Mouse (Mus musculus) layer of hippocampus, postnatal 25 days (tissue): ENCODE data around the gene Arid4b. TPM values are rescaled to one million over a fixed set of nuclear protein-coding genes. Genes with fewer than 3 reads are reported as not detected.

Source experiments
- DNase-seq, 2 experiments: peaks; one replicate each; pipeline ENCODE4 v3.0.0; 2022; ENCODE audit warnings: mixed read lengths in 2 of 2, low spot score in 1 of 2; ENCODE audit errors: extremely low spot score in 1 of 2
- total RNA-seq, 2 experiments: library from RNA; stranded (reverse); gene quantifications; 2 replicates each; pipeline ENCODE4 v1.2.3; 2021

Arid4b gene
- total RNA-seq, 2 experiments from 2014 or later = 39.3 to 48.1 TPM

DNA sequence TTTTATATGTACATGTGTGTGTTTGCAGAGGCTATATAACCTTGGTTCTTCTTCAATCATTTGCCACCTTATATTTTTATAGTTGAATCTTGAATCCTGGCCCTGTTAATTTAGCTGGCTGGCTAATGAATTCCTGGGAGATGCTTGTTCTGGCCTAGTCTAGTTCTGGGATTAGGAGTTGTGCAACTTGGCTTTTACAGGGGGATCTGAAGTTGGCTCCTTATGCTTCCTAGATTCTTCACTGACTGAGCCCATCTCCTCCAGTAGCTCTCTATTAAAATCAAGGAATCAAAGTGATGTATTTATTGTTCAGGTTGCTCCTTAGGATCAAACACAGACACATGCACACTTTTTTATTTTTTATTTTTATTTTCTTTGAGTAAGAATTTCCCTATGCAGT, 3.5 kb upstream of the Arid4b start:
- DNase-seq = no peak

GRCm38 (mm10) chr13:14062209-14063012, 621 bp upstream of the Arid4b start:
- DNase-seq = no peak

- no peak for DNase-seq
These were observed 875 bp downstream of the Arid4b start for GRCm38 (mm10) chr13:14063942-14064271.

- DNase-seq = peak; percentile 12 to 24
These were observed 1.5 kb downstream of the Arid4b start for GRCm38 (mm10) chr13:14064341-14065027.

- no peak for DNase-seq
These were observed 2.0 kb downstream of the Arid4b start for GRCm38 (mm10) chr13:14065028-14065380.

DNA sequence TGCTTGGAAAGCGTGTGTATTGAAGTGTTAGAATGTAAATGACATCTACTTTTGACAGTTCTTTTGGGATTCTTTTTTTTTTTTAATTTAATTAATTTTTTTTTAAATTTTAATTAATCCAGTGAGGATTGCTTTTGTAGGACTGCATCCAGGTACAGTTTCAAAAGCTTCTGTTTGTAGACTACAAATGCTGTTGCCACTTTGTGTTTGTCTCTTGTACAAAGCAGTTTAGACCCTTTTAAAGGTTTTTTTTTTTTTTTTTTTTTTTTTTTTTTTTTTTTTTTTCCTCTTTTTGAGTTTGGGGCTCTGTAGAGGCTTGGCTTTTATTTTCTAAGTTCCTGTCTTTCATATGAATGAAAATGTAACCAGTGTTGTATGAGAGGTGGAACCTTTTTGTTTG, 2.7 kb downstream of the Arid4b start:
- DNase-seq = no peak

DNA sequence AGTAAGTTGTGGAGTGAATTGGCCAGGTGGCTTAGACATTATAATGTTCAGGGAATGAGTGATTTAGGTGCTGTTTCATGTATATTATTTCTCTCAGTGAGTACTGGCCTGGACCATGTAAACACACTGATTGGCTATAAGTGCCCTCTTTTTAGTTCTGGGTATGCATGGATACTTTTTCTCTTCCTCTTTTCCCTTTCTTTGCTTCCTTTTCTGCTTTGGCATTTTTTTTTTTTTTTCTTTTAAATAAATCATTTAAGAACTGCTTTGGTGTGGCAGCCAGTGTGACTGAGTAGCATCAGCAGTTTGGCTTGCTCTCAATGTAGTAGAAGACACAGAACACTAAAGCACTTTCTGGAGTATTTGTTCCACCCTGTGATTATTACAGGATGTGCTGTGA, 5.0 kb downstream of the Arid4b start:
- no peak for DNase-seq

- no peak for DNase-seq
These were observed 6.3 kb downstream of the Arid4b start for GRCm38 (mm10) chr13:14069291-14069690.

DNA sequence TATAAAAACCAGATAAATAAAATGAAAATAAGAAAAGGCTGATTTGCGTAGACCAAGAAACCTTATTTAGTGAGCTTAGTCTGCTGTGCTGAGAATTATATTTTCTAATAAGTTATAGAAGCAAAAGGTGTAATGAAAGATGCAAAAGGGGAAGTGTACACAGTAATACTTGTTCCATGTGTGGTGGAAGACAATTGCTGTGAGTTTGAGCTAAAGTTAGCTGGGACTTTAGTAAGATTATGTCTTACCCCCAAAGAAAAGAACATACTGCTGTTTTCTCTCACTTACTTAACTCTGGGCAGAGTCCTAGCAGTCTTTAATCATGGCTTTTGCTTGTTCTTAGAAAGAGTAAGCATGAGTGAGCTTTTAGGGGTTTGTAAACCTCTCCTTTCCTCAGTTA, 11.3 kb downstream of the Arid4b start:
- no peak for DNase-seq

- no peak for DNase-seq
These were observed 12.3 kb downstream of the Arid4b start for GRCm38 (mm10) chr13:14075326-14075725.

DNA sequence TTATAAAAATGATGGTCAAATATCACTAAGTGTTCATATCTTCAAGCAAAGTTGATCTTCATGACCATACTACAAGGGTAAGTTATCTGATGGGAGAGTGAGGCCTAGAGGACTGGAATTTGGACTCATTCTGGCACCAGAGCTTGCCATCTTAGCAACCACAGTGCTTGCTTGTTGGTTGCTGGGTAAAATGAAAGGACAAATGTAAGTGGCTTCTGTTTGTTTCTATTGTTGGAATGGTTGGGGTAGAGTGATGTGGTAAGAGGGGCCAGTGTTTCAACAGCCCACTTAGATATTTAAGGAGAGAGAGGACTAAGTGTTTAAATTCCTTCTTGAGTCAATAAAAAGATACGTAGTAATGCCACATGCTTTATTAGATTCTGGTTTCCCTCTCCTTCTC, 25.6 kb downstream of the Arid4b start:
- no peak for DNase-seq

GRCm38 (mm10) chr13:14103026-14103425, 40.0 kb downstream of the Arid4b start:
- DNase-seq = no peak

GRCm38 (mm10) chr13:14110154-14110873, 47.3 kb downstream of the Arid4b start:
- no peak for DNase-seq

GRCm38 (mm10) chr13:14111146-14111545, 48.1 kb downstream of the Arid4b start:
- no peak for DNase-seq

GRCm38 (mm10) chr13:14113746-14114528, 50.9 kb downstream of the Arid4b start:
- DNase-seq = no peak

GRCm38 (mm10) chr13:14115805-14116204, 52.8 kb downstream of the Arid4b start:
- DNase-seq = no peak

DNA sequence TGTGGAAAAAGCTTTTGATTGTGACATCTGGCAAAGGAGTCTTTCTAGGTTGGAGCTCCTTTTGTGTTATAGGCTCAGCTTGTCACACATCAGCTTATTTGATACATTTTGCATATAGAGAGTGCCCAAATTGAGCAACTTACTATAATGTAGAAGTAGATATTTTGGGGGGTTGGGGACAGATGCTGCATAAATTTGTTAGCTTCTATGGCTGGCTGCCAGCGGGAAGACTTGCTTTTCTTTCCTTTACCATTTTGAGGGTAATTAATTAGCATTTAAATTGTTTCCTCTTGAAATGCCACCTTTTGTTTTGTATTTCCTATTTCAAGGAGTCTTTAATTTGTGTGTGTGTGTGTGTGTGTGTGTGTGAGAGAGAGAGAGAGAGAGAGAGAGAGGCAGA, 68.6 kb downstream of the Arid4b start:
- no peak for DNase-seq

- DNase-seq = no peak
These were observed 79.4 kb downstream of the Arid4b start for GRCm38 (mm10) chr13:14142294-14142966.

- DNase-seq = no peak
These were observed 115.0 kb downstream of the Arid4b start for GRCm38 (mm10) chr13:14177989-14178388.

DNA sequence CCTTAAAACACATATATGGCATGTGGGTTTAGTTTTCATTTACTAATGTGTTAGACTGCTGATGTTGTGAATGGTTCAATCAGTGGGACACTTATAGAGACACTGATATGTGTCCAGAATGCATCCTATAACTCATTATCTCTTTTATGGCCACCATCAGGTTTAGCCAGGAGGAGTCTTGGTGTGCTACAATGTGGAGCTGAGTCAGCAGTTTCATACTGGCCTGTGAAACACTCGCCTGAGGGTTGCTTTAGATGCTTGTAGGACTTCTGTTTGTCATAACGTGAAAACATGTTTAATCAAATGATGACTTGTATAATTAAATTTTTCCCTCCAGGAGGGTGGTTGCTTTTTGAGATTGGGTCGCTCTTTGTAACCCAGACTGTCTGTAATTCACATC, 116.6 kb downstream of the Arid4b start:
- no peak for DNase-seq
